Mouse (Mus musculus) intestine, embryonic 14.5 days (tissue): ENCODE results near the gene Ifi208. TPM values are rescaled to one million over a fixed set of nuclear protein-coding genes. Genes with fewer than 3 reads are reported as not detected.
"Not testable (repeated sequence)": the region's sequence is repeated elsewhere in the genome, so short reads cannot be mapped to it uniquely, and the experiment has no call there.

Source experiments
- ATAC-seq: fragments of 200-750 bp; cut with Nextera tagmentation; replicated peaks from 2 replicates; pipeline ENCODE4 v1.8.0; 2017; ENCODE audit warnings: low read depth, moderate number of reproducible peaks, moderate TSS enrichment, moderate library complexity; ENCODE audit not compliant: low FRiP score, low TSS enrichment
- DNase-seq: peaks from one replicate; pipeline ENCODE4 v3.0.0-alpha.2; 2018; ENCODE audit warnings: low spot score
- H3K27ac ChIP-seq: fragments of 300-500 bp; sonication (generic); 2 replicates; pipeline ENCODE4 v1.5.1; 2014; ENCODE audit warnings: low read depth, mild to moderate bottlenecking, control low read depth
- H3K27me3 ChIP-seq: fragments of 300-500 bp; sonication (generic); replicated peaks from 2 replicates; pipeline ENCODE4 v1.6.1; 2014; ENCODE audit warnings: low read length, control low read depth; ENCODE audit not compliant: control insufficient read depth, insufficient read depth
- H3K36me3 ChIP-seq: fragments of 300-500 bp; sonication (generic); 2 replicates; pipeline ENCODE4 v1.6.1; 2014; ENCODE audit warnings: low read length, control low read depth; ENCODE audit not compliant: control insufficient read depth, insufficient read depth
- H3K4me1 ChIP-seq: fragments of 300-500 bp; sonication (generic); replicated peaks from 2 replicates; pipeline ENCODE4 v1.6.1; 2014; ENCODE audit warnings: low read length, control low read depth, mixed read lengths; ENCODE audit not compliant: control insufficient read depth, insufficient read depth
- H3K4me2 ChIP-seq: fragments of 300-500 bp; sonication (generic); 2 replicates; pipeline ENCODE4 v1.6.1; 2014; ENCODE audit warnings: low read length
- H3K4me3 ChIP-seq: fragments of 300-500 bp; sonication (generic); 2 replicates; pipeline ENCODE4 v1.5.1; 2014; ENCODE audit warnings: low read depth, low read length, control low read depth, mixed read lengths
- H3K9ac ChIP-seq: fragments of 300-500 bp; sonication (generic); 2 replicates; pipeline ENCODE4 v1.6.1; 2014; ENCODE audit warnings: mild to moderate bottlenecking, low read length
- H3K9me3 ChIP-seq: fragments of 300-500 bp; sonication (generic); 2 replicates; pipeline ENCODE4 v1.6.1; 2016; ENCODE audit warnings: low read length, control low read depth; ENCODE audit not compliant: control insufficient read depth
- WGBS: fragments of 180-500 bp; shearing (Covaris S2); extraction: QIAGEN DNeasy Blood & Tissue Kit; methylation state at CpG from one replicate; pipeline ENCODE4 v1.1.7; 2014; 5-methylcytosine and 5-hydroxymethylcytosine counted together
- microRNA-seq: library from miRNA; unstranded; fragments of <30 nt; microRNA quantifications from one replicate; pipeline ENCODE4, GENCODE M21; 2016
- polyA plus RNA-seq: library from polyadenylated mRNA; unstranded; fragments of >200 nt; fragmentation: Nextera tagmentation; extraction: Ambion mirVana; gene quantifications from 2 replicates; pipeline ENCODE4 v1.2.1, GENCODE M21; 2014

Gene Ifi208
- polyA plus RNA-seq, 1 experiment from 2014 or later: not detected

- 0 out of 2 replicates have a peak, but pooled peaks have one; percentile 27 for ATAC-seq
- H3K4me2 ChIP-seq: no peak overlapping the region
Observed at GRCm38 (mm10) chr1:173733219-173733618, 59.7 kb downstream of the Ifi208 start.

GRCm38 (mm10) chr1:173735015-173735414 is 61.5 kb downstream of the Ifi208 start:
- not testable (repeated sequence) for H3K4me2 ChIP-seq, H3K4me1 ChIP-seq, H3K27ac ChIP-seq, ATAC-seq, H3K4me3 ChIP-seq, H3K9ac ChIP-seq, DNase-seq, H3K27me3 ChIP-seq, H3K36me3 ChIP-seq, H3K9me3 ChIP-seq
- WGBS: 85% methylated on average over 4 of the region's 4 CpGs

More at GRCm38 (mm10) chr1:173733219-173733618, 59.7 kb downstream of the Ifi208 start:
- H3K4me3 ChIP-seq: no peak overlapping the region
- no peaks in the 10 kb centered on the region for H3K36me3 ChIP-seq
- no peak overlapping the region for H3K27ac ChIP-seq
- H3K4me1 ChIP-seq: no peaks in the 10 kb centered on the region
- peak; percentile 56 for DNase-seq
- H3K9me3 ChIP-seq: no peaks in the 10 kb centered on the region
- WGBS: 17% methylated on average over 7 of the region's 7 CpGs
- no peak overlapping the region for H3K9ac ChIP-seq
- no peaks in the 10 kb centered on the region for H3K27me3 ChIP-seq

DNA sequence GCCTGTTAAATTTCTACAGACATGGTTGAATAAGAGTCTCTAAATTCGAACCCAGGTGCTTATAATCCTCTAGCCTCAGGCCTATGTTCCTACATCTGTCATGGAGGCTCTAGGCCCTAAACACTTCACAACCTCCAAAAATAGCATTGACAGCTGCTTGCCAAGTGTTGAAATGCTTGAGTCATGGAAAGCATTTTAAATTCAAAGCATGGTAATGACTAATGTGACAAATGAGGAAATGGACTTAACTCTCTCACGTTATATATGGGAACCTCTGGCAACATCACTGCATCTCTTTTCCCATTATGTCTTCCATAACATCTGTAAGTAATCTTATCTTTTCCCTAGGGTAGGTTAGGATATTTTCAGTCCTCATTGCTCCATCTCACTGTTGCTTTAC is 63.5 kb downstream of the Ifi208 start:
- Histone ChIP-seq H3K9me3 (no peaks in the 10 kb centered on the region), H3K36me3 (no peaks in the 10 kb centered on the region), H3K9ac (no peak overlapping the region), H3K27me3 (no peaks in the 10 kb centered on the region), H3K4me1 (no peaks in the 10 kb centered on the region), H3K4me3 (no peak overlapping the region), H3K4me2 (no peak overlapping the region), H3K27ac (no peak overlapping the region)
- 70% methylated on average over 2 of the region's 2 CpGs for WGBS
- ATAC-seq (no peak), DNase-seq (no peak)

- no peak overlapping the region for H3K27ac ChIP-seq
- H3K36me3 ChIP-seq: no peaks in the 10 kb centered on the region
- no peak for ATAC-seq
- H3K27me3 ChIP-seq: no peaks in the 10 kb centered on the region
- H3K4me2 ChIP-seq: no peak overlapping the region
- no peak for DNase-seq
- no peak overlapping the region for H3K4me3 ChIP-seq
- no peak overlapping the region for H3K9ac ChIP-seq
- H3K9me3 ChIP-seq: no peaks in the 10 kb centered on the region
- H3K4me1 ChIP-seq: no peaks in the 10 kb centered on the region
Observed at GRCm38 (mm10) chr1:173740537-173740936, 67.1 kb downstream of the Ifi208 start.

GRCm38 (mm10) chr1:173741656-173742055 is 68.2 kb downstream of the Ifi208 start, which contains the start of gene Ifi207:
Ifi207 (minus strand) TSS chr1:173741747.
- no peaks in the 10 kb centered on the region for H3K27me3 ChIP-seq
- no peak within 1 kb of the TSS for H3K4me3 ChIP-seq
- H3K4me2 ChIP-seq: no peak within 1 kb of the TSS
- no peaks in the 10 kb centered on the region for H3K4me1 ChIP-seq
- H3K27ac ChIP-seq: no peak within 1 kb of the TSS
- ATAC-seq: no peak
- WGBS: 74% methylated on average over 4 of the region's 4 CpGs
- H3K9me3 ChIP-seq: no peaks in the 10 kb centered on the region
- no peak for DNase-seq
- H3K36me3 ChIP-seq: no peaks in the 10 kb centered on the region
- H3K9ac ChIP-seq: no peak within 1 kb of the TSS

DNA sequence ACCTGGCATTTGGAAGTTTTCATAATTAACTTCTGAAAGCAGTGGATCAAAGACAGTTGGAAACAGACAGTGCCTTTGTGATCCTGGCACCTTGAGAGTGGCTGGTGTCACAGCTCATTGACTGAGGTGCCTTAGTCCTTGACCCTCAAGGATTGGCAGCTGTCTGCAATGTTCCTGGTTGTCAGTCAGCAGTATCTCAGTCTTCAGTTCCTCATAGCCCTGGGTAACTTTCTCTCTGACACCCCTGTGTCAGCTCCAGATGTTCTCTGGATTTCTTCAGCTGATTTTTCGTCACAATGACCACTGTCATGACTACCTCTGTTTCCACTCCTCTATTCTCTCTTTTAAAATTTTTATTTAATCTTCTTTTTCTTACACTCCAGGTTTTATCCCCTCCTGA is 68.8 kb downstream of the Ifi208 start:
- Histone ChIP-seq H3K4me3 (no peak overlapping the region), H3K27ac (no peak overlapping the region), H3K4me1 (no peaks in the 10 kb centered on the region), H3K9me3 (no peaks in the 10 kb centered on the region), H3K36me3 (no peaks in the 10 kb centered on the region), H3K4me2 (no peak overlapping the region), H3K27me3 (no peaks in the 10 kb centered on the region), H3K9ac (no peak overlapping the region)
- no peak for DNase-seq
- no peak for ATAC-seq
- WGBS: 62% methylated on average over 1 of the region's 1 CpGs

Small RNA genes within 50 kb of the gene (microRNA-seq; reads per million reads assigned to microRNA genes)
- not detected for gene Gm44339

Other genes starting within 250 kb of the Ifi208 start
- 0.18 and 0.34 TPM in 2 replicates for gene Ifi206, start 182.6 kb upstream of the Ifi208 start, polyA plus RNA-seq
- not detected in 2 replicates for gene Ifi214, start 137.7 kb upstream of the Ifi208 start, polyA plus RNA-seq
- 0.09 TPM in 1 of 2 replicates, not detected in the other for gene Ifi213, start 74.4 kb upstream of the Ifi208 start, polyA plus RNA-seq
- 0.14 and 0.17 TPM in 2 replicates for gene Ifi209, start 42.8 kb upstream of the Ifi208 start, polyA plus RNA-seq
- 1.2 and 1.6 TPM in 2 replicates for gene Ifi207, start 68.1 kb downstream of the Ifi208 start, polyA plus RNA-seq
- 1.3 and 2.1 TPM in 2 replicates for gene Ifi204, start 93.3 kb downstream of the Ifi208 start, polyA plus RNA-seq
- gene Ifi211, start 239.4 kb downstream of the Ifi208 start, polyA plus RNA-seq: 0.64 and 0.83 TPM in 2 replicates